ENCODE assay signal across 16 mouse cellular contexts in genomic region chr5:33726891-33727290, GRCm38 (mm10). TPM values are rescaled to one million over a fixed set of nuclear protein-coding genes. Genes with fewer than 3 reads are reported as not detected.
DNase-seq lines count a peak whose midpoint lies in the region; ATAC-seq and TF ChIP-seq lines count a peak whose summit lies in the region.
"Had no signal": no experiment of that assay in that cellular context is flagged by ENCODE, and none has a peak within 500 bp of the region (broad histone marks: within the 10 kb centered on the region; RNA-seq: fewer than 3 reads in every experiment).

No protein-coding gene starts in this region.

- peak overlapping the region; percentile 71; the same call in 1 of the 2 replicates for H3K4me3 ChIP-seq in hindbrain, embryonic 10.5 days
- no peak overlapping the region for H3K4me3 ChIP-seq in hindbrain, embryonic 11.5 days (ENCODE audit: low read depth, low read length)
- H3K4me3 ChIP-seq in midbrain, embryonic 11.5 days (ENCODE audit: low read depth, low read length): no peak overlapping the region
- H3K4me3 ChIP-seq in midbrain, embryonic 15.5 days: no peak overlapping the region
- H3K4me3 ChIP-seq in limb, embryonic 14.5 days (replicated peaks; ENCODE audit: low read length): no peak overlapping the region
- H3K4me3 ChIP-seq in olfactory bulb, adult 2 months (ENCODE audit: insufficient read depth, low read depth, low read length): no peak overlapping the region
- no peak overlapping the region for H3K4me3 ChIP-seq in kidney, embryonic 15.5 days (replicated peaks)
- H3K4me3 ChIP-seq: embryonic facial prominence, embryonic 12.5 days; heart, embryonic 12.5 days; intestine, embryonic 15.5 days; stomach, embryonic 15.5 days had no signal

- peaks cover 94% of the 10 kb centered on the region for H3K27me3 ChIP-seq in hindbrain, embryonic 10.5 days (ENCODE audit: insufficient read depth, poor library complexity, severe bottlenecking)
- H3K27me3 ChIP-seq in hindbrain, embryonic 11.5 days (ENCODE audit: control insufficient read depth, insufficient read depth, low read length): 0 out of 2 replicates have a peak, but pooled peaks cover 2% of the 10 kb centered on the region
- H3K27me3 ChIP-seq in midbrain, embryonic 11.5 days (ENCODE audit: control insufficient read depth, insufficient read depth, low read length): peaks cover 39% of the 10 kb centered on the region
- H3K27me3 ChIP-seq in midbrain, embryonic 15.5 days (replicated peaks): peaks cover 24% of the 10 kb centered on the region
- H3K27me3 ChIP-seq in limb, embryonic 14.5 days (ENCODE audit: control insufficient read depth, insufficient read depth, low read length): peaks cover 5% of the 10 kb centered on the region; the same call in 1 of the 2 replicates
- peaks cover 33% of the 10 kb centered on the region for H3K27me3 ChIP-seq in kidney, embryonic 15.5 days

- no peaks in the 10 kb centered on the region for H3K9me3 ChIP-seq in hindbrain, embryonic 10.5 days
- H3K9me3 ChIP-seq in hindbrain, embryonic 11.5 days (ENCODE audit: control insufficient read depth, low read length): no peaks in the 10 kb centered on the region
- H3K9me3 ChIP-seq in midbrain, embryonic 11.5 days (ENCODE audit: control insufficient read depth, low read length): no peaks in the 10 kb centered on the region
- no peaks in the 10 kb centered on the region for H3K9me3 ChIP-seq in midbrain, embryonic 15.5 days
- no peaks in the 10 kb centered on the region for H3K9me3 ChIP-seq in limb, embryonic 14.5 days (ENCODE audit: control insufficient read depth, low read length)
- H3K9me3 ChIP-seq in kidney, embryonic 15.5 days (replicated peaks): no peaks in the 10 kb centered on the region
- H3K9me3 ChIP-seq: embryonic facial prominence, embryonic 12.5 days; heart, embryonic 12.5 days; intestine, embryonic 15.5 days; stomach, embryonic 15.5 days had no signal

- TF ChIP-seq CTCF in olfactory bulb, adult 2 months (IDR thresholded peaks at IDR 0.05; ENCODE audit: insufficient read depth, low read depth, low read length): no peak

- no peak overlapping the region for H3K27ac ChIP-seq in hindbrain, embryonic 10.5 days
- H3K27ac ChIP-seq in hindbrain, embryonic 11.5 days (ENCODE audit: low read depth, low read length): no peak overlapping the region
- no peak overlapping the region for H3K27ac ChIP-seq in midbrain, embryonic 11.5 days (ENCODE audit: low read depth, low read length)
- no peak overlapping the region for H3K27ac ChIP-seq in midbrain, embryonic 15.5 days
- H3K27ac ChIP-seq in limb, embryonic 14.5 days (replicated peaks; ENCODE audit: low read depth, low read length): no peak overlapping the region
- H3K27ac ChIP-seq in olfactory bulb, adult 2 months (ENCODE audit: insufficient read depth, low read depth, low read length): 0 out of 2 replicates have a peak overlapping the region, but pooled peaks have one; percentile 32
- H3K27ac ChIP-seq in kidney, embryonic 15.5 days: no peak overlapping the region
- H3K27ac ChIP-seq: embryonic facial prominence, embryonic 12.5 days; intestine, embryonic 15.5 days; stomach, embryonic 15.5 days had no signal

- 92% methylated on average over 1 of the region's 1 CpGs for WGBS in hindbrain, embryonic 10.5 days
- 76% methylated on average over 1 of the region's 1 CpGs for WGBS in hindbrain, embryonic 11.5 days
- 86% methylated on average over 1 of the region's 1 CpGs for WGBS in midbrain, embryonic 11.5 days
- 58% methylated on average over 1 of the region's 1 CpGs for WGBS in midbrain, embryonic 15.5 days
- WGBS in limb, embryonic 14.5 days: 58% methylated on average over 1 of the region's 1 CpGs
- 61% methylated on average over 1 of the region's 1 CpGs for WGBS in olfactory bulb, adult 2 months
- WGBS in kidney, embryonic 15.5 days: 81% methylated on average over 1 of the region's 1 CpGs

- DNase-seq in hindbrain, embryonic 10.5 days (ENCODE audit: low spot score): no peak
- no peak for DNase-seq in hindbrain, embryonic 11.5 days (ENCODE audit: low spot score)
- DNase-seq in midbrain, embryonic 11.5 days (ENCODE audit: low spot score, missing footprints): peak; percentile 78
- no peak for DNase-seq in limb, embryonic 14.5 days (ENCODE audit: low spot score)
- DNase-seq: adrenal gland, postnatal 14 days; B cell, adult 2 months; cerebellum, adult 2 months; lung, postnatal 36 days; thymus, adult 2 months had no signal

- H3K4me2 ChIP-seq in hindbrain, embryonic 11.5 days (replicated peaks; ENCODE audit: low read depth, low read length): no peak overlapping the region
- H3K4me2 ChIP-seq in midbrain, embryonic 11.5 days: no peak overlapping the region
- no peak overlapping the region for H3K4me2 ChIP-seq in midbrain, embryonic 15.5 days
- 0 out of 2 replicates have a peak overlapping the region, but pooled peaks have one; percentile 3 for H3K4me2 ChIP-seq in limb, embryonic 14.5 days (replicated peaks; ENCODE audit: low read depth, low read length, severe bottlenecking)
- no peak overlapping the region for H3K4me2 ChIP-seq in kidney, embryonic 15.5 days
- H3K4me2 ChIP-seq: embryonic facial prominence, embryonic 12.5 days; heart, embryonic 12.5 days; intestine, embryonic 15.5 days; stomach, embryonic 15.5 days had no signal

- H3K36me3 ChIP-seq in hindbrain, embryonic 10.5 days: peaks cover 86% of the 10 kb centered on the region
- H3K36me3 ChIP-seq in hindbrain, embryonic 11.5 days (ENCODE audit: control insufficient read depth, insufficient read depth, low read length): 0 out of 2 replicates have a peak, but pooled peaks cover 5% of the 10 kb centered on the region
- peaks cover 16% of the 10 kb centered on the region for H3K36me3 ChIP-seq in midbrain, embryonic 11.5 days (ENCODE audit: control insufficient read depth, insufficient read depth, low read length)
- no peaks in the 10 kb centered on the region for H3K36me3 ChIP-seq in midbrain, embryonic 15.5 days (replicated peaks)
- peaks cover 45% of the 10 kb centered on the region for H3K36me3 ChIP-seq in limb, embryonic 14.5 days (ENCODE audit: control insufficient read depth, insufficient read depth, low read length)
- H3K36me3 ChIP-seq in kidney, embryonic 15.5 days: peaks cover 29% of the 10 kb centered on the region

- no peak for ATAC-seq in hindbrain, embryonic 11.5 days (ENCODE audit: low FRiP score)
- ATAC-seq in midbrain, embryonic 11.5 days (ENCODE audit: low FRiP score): no peak
- no peak for ATAC-seq in midbrain, embryonic 15.5 days (replicated peaks)
- no peak for ATAC-seq in limb, embryonic 14.5 days (ENCODE audit: low FRiP score, low read depth)
- no peak for ATAC-seq in kidney, embryonic 15.5 days (replicated peaks; ENCODE audit: low FRiP score)
- ATAC-seq: intestine, embryonic 15.5 days had no signal

- no peak for TF ChIP-seq POLR2A in limb, embryonic 14.5 days (IDR thresholded peaks at IDR 0.05; ENCODE audit: borderline replicate concordance, extremely low read depth, insufficient read depth, insufficient read length)
- no peak for TF ChIP-seq POLR2A in olfactory bulb, adult 2 months (IDR thresholded peaks at IDR 0.05; ENCODE audit: insufficient read depth, low read depth, low read length)

- no peak overlapping the region for H3K9ac ChIP-seq in hindbrain, embryonic 11.5 days (ENCODE audit: low read depth, low read length)
- no peak overlapping the region for H3K9ac ChIP-seq in midbrain, embryonic 11.5 days (ENCODE audit: low read length)
- no peak overlapping the region for H3K9ac ChIP-seq in midbrain, embryonic 15.5 days
- H3K9ac ChIP-seq in limb, embryonic 14.5 days (ENCODE audit: low read depth, low read length, severe bottlenecking): no peak overlapping the region
- no peak overlapping the region for H3K9ac ChIP-seq in kidney, embryonic 15.5 days
- H3K9ac ChIP-seq: embryonic facial prominence, embryonic 12.5 days; heart, embryonic 12.5 days; intestine, embryonic 15.5 days; stomach, embryonic 15.5 days had no signal

- H3K4me1 ChIP-seq in hindbrain, embryonic 10.5 days (replicated peaks): peaks cover 90% of the 10 kb centered on the region
- H3K4me1 ChIP-seq in hindbrain, embryonic 11.5 days (replicated peaks; ENCODE audit: control insufficient read depth, insufficient read depth, low read length): peaks cover 3% of the 10 kb centered on the region
- peaks cover 41% of the 10 kb centered on the region for H3K4me1 ChIP-seq in midbrain, embryonic 11.5 days (ENCODE audit: control insufficient read depth, insufficient read depth, low read length)
- H3K4me1 ChIP-seq in midbrain, embryonic 15.5 days: peaks cover 25% of the 10 kb centered on the region
- H3K4me1 ChIP-seq in limb, embryonic 14.5 days (ENCODE audit: control insufficient read depth, insufficient read depth, low read length): peaks cover 8% of the 10 kb centered on the region
- peaks cover 22% of the 10 kb centered on the region for H3K4me1 ChIP-seq in olfactory bulb, adult 2 months (ENCODE audit: control insufficient read depth, insufficient read depth, low read length)
- peaks cover 36% of the 10 kb centered on the region for H3K4me1 ChIP-seq in kidney, embryonic 15.5 days

RNA-seq across cellular contexts. Expression of gene Fgfr3, which starts 5.4 kb away (rescaled TPM):
- polyA plus RNA-seq in hindbrain, embryonic 10.5 days (2016; fragmentation: Nextera tagmentation; extraction: Ambion mirVana): 80.5 and 84.6 TPM in 2 replicates
- 50.9 and 56.4 TPM in 2 replicates for polyA plus RNA-seq in hindbrain, embryonic 11.5 days (2014; fragmentation: Nextera tagmentation; extraction: Ambion mirVana)
- polyA plus RNA-seq in midbrain, embryonic 11.5 days (2014; fragmentation: Nextera tagmentation; extraction: Ambion mirVana): 61.8 and 68.0 TPM in 2 replicates
- polyA plus RNA-seq in midbrain, embryonic 15.5 days (2015; fragmentation: Nextera tagmentation; extraction: Ambion mirVana): 20.9 and 21.4 TPM in 2 replicates
- polyA plus RNA-seq in limb, embryonic 14.5 days (2012; rRNA removed): 143 and 179 TPM in 2 replicates
- 27.5 and 32.9 TPM in 2 replicates for polyA plus RNA-seq in limb, embryonic 14.5 days (2014; fragmentation: Nextera tagmentation; extraction: Ambion mirVana)
- not detected in 2 replicates for polyA plus RNA-seq in olfactory bulb, adult 2 months (2012; ENCODE audit: insufficient read depth, insufficient read length, low replicate concordance, missing spikeins)
- 16.2 and 17.4 TPM in 2 replicates for polyA plus RNA-seq in kidney, embryonic 15.5 days (2015; fragmentation: Nextera tagmentation; extraction: Ambion mirVana)

RNA-seq across cellular contexts. Expression of gene Letm1, which starts 55.7 kb away (rescaled TPM):
- polyA plus RNA-seq in hindbrain, embryonic 10.5 days (2016; fragmentation: Nextera tagmentation; extraction: Ambion mirVana): 52.2 and 52.3 TPM in 2 replicates
- polyA plus RNA-seq in hindbrain, embryonic 11.5 days (2014; fragmentation: Nextera tagmentation; extraction: Ambion mirVana): 40.2 and 44.9 TPM in 2 replicates
- polyA plus RNA-seq in midbrain, embryonic 11.5 days (2014; fragmentation: Nextera tagmentation; extraction: Ambion mirVana): 38.0 and 49.3 TPM in 2 replicates
- 75.4 and 75.9 TPM in 2 replicates for polyA plus RNA-seq in midbrain, embryonic 15.5 days (2015; fragmentation: Nextera tagmentation; extraction: Ambion mirVana)
- 31.3 and 33.0 TPM in 2 replicates for polyA plus RNA-seq in limb, embryonic 14.5 days (2012; rRNA removed)
- polyA plus RNA-seq in limb, embryonic 14.5 days (2014; fragmentation: Nextera tagmentation; extraction: Ambion mirVana): 44.4 and 49.9 TPM in 2 replicates
- not detected in 2 replicates for polyA plus RNA-seq in olfactory bulb, adult 2 months (2012; ENCODE audit: insufficient read depth, insufficient read length, low replicate concordance, missing spikeins)
- 45.7 and 48.4 TPM in 2 replicates for polyA plus RNA-seq in kidney, embryonic 15.5 days (2015; fragmentation: Nextera tagmentation; extraction: Ambion mirVana)
